Mouse (Mus musculus) heart, postnatal 10 days (tissue): Measurements from ENCODE around the gene Olfr372. TPM values are rescaled to one million over a fixed set of nuclear protein-coding genes. Genes with fewer than 3 reads are reported as not detected.
"Not testable (repeated sequence)": the region's sequence is repeated elsewhere in the genome, so short reads cannot be mapped to it uniquely, and the experiment has no call there.

Experiments
- DNase-seq, 2 experiments: peaks; one replicate each; pipeline ENCODE4 v3.0.0; 2021
- intact Hi-C: fragments of 180-260 bp; cut with DNase I; formaldehyde crosslinking; loops from one replicate; pipeline ENCODE4 v1.15.1; 2025
- total RNA-seq, 2 experiments: library from RNA; stranded (reverse); gene quantifications; 2 replicates each; pipeline ENCODE4 v1.2.3; 2021

Olfr372 gene
- total RNA-seq = not detected

DNA sequence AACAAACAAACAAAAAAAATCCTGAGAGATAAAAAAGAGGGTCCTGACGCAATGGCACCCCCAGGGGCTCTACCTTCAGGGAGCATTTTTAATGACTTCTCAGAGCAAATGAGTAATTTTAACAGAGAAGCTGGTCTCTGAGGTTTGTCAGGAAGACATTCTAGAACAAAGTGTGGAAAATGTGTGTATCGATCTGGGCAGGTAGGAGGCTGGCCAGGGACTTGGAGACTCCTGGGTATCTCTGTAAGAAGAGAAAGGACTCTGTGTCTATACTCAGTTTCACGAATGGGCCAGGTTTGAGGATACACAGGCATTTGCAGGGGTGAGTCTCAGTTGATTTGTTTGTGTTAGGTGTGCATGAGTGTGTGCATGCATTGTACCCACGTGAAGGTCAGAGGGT, at the start of gene Olfr372:
Gene Olfr372 (plus strand): TSS at position 301 of the 400 bp plus-strand sequence.
- intact Hi-C loops, DNase-seq: not testable (repeated sequence)

DNA sequence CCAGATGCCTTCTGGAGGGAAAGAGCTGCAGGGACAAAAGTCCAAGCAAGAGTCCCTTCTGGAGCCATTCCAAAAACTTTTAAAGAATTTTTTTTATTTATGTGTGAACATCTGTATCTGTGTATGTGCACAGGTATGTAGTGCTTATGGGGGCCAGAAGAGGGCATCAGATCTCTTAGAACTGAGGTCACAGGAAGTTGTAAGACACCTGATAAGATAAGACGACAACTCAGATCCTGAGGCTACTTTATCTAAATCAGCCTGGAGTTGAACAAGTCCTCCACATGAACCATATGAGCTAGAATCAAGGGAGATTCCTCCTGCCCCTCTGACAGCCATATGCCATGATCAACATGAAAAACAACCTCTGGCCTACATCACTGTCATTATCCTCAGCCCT, 41.6 kb upstream of the Olfr372 start:
- DNase-seq = no peak
- intact Hi-C loops = no loop called here

DNA sequence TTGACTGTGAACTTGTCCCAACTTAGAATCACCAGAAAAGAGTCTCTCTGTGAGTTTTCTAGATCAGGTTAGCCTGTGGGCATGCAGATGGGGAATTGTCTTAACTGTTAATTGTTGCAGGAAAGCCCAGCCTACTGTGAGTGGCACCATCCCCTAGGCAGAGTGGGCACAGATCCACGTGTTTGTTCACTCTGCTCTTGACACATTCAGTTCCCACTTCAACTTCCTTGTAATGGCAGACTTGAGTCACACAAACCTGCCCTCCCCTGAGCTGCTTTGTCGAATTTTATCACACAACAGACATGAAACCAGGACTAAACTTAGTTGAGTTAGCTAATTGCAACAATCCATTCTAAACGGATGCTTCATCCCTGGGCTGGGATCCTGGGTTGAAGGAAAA, 40.8 kb upstream of the Olfr372 start:
- DNase-seq = no peak
- intact Hi-C loops = no loop called here

DNA sequence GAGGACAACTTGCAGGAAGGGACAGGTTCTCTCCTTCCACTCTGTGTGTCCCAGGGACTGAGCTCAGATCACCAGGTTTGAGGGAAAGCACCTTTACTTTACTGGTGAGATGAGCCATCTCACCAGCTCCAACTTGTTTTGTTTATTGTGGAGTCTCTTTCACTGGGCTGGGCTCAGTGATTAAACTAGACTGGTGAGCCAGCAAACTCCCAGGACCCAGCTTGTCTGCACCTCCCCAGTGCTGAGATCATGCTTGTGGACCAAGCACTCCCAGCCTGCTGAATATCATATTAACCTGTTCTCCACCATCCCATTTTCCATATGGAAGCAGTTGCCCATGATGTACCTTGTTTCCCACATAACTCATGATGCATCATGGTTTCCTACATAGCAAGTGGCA, 38.1 kb upstream of the Olfr372 start:
- intact Hi-C loops = loop anchor here (2.0 kb wide), 1 partner anchor 96 kb away; no protein-coding TSS in a partner anchor
- DNase-seq = no peak

DNA sequence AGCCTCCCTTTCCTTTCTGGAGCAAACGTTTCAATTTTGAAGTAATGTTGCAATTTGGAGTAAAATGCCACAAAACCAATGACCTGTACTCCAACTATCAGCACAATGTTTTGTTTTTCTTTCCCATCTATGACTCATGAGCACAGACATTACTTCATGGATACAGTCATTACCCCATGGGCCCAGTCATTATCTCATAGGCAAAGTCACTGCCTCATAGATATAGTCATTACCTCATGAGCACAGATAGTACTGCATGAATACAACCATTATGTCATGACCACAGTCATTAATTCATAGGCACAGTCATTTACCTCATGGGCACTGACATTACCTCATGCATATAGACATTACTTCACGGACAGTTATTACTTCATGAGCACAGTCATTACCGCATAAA, 35.1 kb upstream of the Olfr372 start:
- intact Hi-C loops = no loop called here
- DNase-seq = no peak

DNA sequence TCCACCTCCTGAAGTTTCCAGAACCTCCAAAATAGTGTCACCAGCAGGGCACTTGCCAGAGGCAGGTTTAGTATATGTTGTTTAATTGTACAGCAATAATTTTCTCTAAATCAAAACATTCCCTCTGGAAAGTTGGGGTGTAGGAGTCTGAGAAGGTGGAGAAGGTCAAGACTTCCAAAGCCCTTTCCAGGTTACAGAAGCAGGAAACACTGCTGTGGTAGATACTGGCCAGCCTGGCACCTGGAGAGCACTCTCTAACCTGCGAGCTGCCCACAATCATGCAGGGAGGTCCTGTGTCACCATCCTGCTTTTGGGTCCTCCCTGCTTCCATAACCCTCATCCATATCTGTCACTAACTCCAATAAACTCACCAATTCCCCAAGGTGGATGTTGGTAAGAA, 34.3 kb upstream of the Olfr372 start:
- intact Hi-C loops = no loop called here
- DNase-seq = no peak

DNA sequence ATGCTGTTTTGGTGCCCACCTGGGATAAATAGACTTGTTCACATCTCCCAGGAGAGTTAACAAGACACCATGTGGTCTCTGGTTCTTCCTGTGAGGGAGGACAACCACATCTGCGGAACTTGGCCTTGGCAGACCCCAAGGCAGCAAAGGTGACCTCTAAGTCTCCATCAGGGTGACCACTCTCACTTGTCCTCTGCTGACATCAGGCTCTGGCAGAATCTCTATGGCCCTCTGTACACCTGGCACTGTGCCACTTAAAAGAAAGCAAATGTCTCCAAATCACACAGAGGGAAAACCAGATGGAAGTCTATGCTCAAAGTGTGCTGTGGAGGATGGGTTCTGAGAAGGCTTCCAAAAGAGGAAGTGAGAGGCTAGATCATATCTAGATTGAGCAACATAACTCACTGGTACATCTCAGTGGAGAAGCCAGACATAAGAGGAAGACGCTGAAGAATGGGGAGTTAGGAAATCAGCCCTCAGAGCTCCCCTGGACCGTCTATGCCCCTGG, 32.8 kb upstream of the Olfr372 start:
- intact Hi-C loops = no loop called here
- peak; percentile 24 to 32 for DNase-seq

DNA sequence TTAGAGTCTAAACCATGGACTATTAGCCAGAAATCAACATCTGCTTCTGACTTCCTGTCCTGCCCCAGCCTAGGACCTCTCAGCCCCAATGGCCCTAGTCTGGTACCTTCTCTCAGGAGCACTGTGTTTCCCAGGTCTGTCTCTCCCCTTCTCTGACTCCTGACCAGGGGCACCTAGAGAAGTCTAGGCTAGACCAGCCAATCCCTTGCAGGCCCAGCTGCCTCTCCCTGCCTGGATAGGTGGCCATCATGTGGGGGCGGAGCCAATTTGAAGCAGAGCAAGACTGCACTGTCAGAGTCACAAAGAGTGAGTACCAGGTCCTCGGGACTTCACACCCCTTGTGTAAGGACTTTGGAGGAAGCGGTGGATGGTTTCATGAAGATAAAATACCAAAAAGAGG, 31.5 kb upstream of the Olfr372 start, which contains the start of gene Cyp4f18:
Gene Cyp4f18 (minus strand): TSS at position 154 of the 400 bp plus-strand sequence.
- intact Hi-C loops = no loop called here
- no peak for DNase-seq

DNA sequence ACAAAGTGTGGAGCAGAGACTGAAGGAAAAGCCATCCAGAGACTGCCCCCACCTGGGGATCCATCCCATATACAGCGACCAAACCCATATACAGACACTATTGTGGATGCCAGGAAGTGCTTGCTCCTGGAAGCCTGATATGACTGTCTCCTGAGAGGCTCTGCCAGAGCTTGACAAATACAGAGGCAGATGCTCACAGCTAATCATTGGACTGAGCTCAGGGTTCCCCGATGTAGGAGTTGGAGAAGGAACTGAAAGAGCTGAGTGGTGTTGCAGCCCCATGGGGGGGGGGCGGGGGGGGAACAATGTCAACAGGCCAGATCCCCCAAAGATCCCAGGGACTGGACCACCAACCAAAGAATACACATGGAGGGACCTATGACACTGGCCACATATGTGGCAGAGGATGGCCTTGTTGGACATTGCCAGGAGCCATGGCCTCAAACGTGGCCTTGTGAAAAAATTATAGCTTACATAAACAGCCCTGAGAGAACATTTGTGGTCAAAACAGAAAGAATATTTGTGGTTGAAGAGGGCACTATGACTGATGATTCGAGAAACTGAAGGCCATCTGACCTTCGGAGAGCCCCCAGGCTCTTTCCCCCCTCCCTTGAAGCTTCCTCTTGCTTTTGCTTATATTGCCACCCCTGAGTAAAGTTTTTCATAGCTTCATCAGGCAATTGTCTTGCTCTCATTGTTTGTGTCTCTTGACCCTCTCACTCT, 27.4 kb upstream of the Olfr372 start:
- DNase-seq = not testable (repeated sequence)

DNA sequence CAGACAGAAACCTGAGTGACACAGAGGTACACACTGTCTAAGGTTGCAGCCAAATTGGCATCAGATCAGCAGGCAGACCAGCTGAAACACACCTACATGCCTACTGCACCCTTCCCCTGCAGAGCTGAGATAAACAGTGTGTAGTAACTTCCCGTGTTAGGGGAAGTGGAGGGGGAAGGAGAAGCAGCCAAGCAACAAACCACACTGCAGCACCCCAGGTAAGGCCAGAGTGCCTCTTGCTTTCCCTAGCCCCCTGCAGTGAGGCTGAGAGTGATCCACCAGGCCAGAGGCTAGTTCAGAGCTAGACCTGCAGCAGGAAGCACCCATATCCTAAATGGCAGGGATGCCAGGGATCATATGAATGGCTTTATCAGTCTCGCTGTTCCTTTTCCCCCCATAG, 23.7 kb upstream of the Olfr372 start:
- intact Hi-C loops, DNase-seq: not testable (repeated sequence)

More for the DNA sequence above, 27.4 kb upstream of the Olfr372 start:
- intact Hi-C loops = loop anchor here (2.0 kb wide), 1 partner anchor 81 kb away; no protein-coding TSS in a partner anchor

DNA sequence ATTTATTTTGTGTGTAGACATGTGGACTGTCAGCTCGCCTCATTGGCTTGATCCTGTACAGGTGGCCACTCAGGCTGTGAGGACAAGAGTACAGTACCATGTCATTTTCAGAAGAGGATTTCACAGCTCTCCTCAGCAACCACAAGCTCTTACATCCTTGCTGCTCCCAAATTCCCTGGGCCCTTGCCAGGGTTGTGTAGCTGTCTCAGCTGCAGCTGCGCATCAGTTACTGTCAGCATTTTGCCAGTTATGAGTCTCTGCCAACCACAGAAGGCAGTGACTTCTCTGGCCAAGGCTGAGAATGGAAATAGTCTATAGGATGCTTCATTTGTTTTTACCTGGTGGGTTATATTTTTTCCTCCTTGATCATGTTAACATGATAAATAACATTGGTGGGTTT, 22.9 kb upstream of the Olfr372 start:
- intact Hi-C loops = no loop called here
- no peak for DNase-seq

DNA sequence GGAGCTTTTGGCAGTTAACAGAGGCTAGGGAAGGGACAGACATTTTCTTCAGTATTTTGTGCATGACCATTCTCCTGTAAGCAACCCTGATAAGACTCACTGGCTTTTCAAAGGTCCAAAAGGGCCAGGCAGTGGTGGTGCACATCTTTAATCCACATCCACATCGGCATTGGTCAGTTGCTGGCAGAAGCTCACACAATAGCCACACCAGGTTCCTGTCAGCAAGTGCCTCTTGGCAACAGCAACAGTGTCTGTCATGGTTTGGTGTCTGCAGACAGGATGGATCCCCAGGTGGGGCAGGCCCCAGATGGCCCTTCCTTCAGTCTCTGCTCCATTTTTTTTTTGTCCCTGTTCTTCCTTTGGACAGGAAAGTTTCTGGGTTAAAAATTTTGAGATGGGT, 22.0 kb upstream of the Olfr372 start:
- intact Hi-C loops = not testable (repeated sequence)

DNA sequence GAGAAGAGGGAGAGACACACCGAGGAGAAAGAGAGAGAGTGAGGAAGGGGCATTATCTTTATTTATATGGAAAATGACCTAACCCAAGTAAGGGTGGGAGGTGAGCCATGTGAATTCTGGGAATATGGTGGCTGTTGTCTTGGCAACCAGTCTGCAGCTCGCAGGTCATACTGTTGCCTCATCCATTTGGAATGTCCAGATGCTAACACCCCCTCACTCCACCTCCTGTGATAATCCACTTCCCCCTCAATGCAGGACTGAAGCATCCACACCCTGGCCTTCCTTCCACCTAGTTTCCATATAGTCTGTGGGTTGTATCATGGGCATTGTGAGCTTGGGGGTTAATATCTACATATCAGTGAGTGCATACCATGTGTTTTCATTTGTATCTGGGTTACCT, 21.2 kb upstream of the Olfr372 start:
- no peak for DNase-seq
- intact Hi-C loops = no loop called here

More for the DNA sequence above, 22.0 kb upstream of the Olfr372 start:
- DNase-seq = not testable (repeated sequence)

DNA sequence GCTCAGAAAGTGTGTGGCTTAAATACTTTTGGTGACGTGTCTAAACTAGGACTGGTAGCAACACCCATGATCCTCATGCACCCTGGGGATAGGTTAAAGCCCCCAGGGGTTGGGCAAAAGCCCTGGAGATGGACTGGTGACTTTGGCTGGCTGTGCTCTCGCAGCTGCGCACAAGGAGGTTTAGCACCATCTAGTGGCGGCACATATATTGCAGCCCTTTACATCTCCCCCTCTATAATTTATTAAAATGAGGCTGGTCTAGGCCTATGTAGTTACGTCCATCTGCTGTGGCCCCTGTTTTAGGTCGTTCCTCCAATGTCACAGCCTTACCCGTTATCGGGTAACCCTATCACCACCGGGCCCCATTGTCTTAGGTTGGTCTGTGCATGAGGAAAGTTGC, 16.1 kb upstream of the Olfr372 start:
- intact Hi-C loops = not testable (repeated sequence)
- peak in 1 of 2 experiments; percentile 55 for DNase-seq

DNA sequence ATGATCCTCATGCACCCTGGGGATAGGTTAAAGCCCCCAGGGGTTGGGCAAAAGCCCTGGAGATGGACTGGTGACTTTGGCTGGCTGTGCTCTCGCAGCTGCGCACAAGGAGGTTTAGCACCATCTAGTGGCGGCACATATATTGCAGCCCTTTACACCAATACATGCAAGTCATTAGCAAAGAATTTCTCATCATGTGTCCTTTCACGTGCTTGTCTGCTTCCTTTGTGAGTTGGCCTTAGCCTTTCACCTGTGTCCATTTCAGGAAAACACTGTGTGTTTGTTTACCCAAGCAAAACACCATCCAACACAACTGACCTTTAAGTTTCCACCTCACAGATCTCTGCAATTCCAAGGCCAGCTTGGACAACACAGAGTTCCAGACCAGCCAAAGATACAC, 8.1 kb upstream of the Olfr372 start:
- DNase-seq = peak; percentile 52 to 65
- intact Hi-C loops = not testable (repeated sequence)

DNA sequence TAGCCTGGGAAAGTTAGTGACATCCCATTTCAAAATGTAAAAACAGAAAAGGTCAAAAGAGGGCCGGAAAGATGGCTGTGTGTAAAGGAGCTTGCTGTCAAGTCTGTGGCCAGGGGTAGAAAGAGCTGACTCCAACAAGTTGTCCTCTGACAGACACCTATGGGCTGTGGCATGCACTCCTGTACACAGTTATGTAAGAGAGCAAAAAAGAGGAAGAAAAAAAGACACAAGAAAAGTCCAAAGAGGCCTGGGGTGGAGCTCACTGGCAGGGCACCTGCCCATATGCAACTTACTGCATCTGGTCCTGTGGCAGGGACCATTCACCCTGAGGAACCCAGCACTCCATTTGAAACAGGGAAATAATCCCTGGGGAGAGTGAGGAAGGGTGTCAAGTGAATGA, 1.5 kb downstream of the Olfr372 start:
- intact Hi-C loops = no loop called here
- DNase-seq = no peak

DNA sequence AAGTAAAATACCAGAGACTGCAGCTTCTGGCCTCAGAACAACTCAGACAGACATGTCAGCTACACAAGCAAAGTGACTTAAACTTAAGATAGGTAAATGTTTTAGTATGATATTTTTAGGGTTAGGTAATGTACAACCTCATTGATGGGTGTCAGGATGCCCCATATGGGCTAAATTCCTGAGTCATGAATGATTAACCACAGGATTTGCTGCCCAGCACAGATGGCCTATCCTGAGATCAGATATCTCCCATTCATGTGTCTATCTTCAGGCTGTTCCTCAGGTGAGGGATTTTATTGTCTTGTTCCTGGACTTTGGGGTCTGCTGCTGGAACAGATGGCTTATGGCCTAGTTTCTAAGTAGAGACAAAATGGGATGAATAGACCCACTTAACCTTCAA, 13.6 kb downstream of the Olfr372 start:
- intact Hi-C loops, DNase-seq: not testable (repeated sequence)

DNA sequence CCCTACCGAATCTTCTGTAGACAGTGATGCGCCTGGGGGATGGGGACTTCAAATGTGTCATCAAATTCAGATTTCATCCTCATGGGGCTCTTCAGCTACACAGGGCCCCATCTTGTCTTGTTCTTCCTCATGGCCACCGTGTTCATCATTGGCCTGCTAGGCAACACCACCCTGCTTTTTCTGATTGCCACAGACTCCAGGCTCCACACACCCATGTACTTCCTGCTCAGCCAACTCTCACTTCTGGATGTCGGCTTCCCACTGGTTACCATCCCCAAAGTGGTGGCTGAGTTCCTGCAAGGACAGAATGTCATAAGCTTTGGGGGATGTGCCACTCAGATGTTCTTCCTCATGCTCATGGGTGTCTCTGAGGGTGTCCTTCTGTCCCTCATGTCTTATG, 16.6 kb downstream of the Olfr372 start:
- DNase-seq, intact Hi-C loops: not testable (repeated sequence)

DNA sequence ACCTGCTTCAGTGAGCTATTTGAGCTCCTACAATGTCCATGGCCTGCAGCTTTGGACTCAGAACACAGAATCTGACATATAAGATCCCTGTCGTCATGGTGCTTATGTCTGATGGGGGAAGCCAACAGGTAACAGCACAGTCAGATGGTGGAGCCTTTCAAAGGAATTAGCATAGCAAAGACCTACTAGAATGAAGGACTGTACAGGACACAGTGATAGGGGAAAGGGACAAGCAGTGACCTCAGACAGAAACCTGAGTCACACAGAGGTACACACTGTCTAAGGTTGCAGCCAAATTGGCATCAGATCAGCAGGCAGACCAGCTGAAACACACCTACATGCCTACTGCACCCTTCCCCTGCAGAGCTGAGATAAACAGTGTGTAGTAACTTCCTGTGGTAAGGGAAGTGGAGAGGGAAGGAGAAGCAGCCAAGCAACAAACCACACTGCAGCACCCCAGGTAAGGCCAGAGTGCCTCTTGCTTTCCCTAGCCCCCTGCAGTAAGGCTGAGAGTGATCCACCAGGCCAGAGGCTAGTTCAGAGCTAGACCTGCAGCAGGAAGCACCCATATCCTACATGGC, 25.9 kb downstream of the Olfr372 start:
- DNase-seq, intact Hi-C loops: not testable (repeated sequence)

DNA sequence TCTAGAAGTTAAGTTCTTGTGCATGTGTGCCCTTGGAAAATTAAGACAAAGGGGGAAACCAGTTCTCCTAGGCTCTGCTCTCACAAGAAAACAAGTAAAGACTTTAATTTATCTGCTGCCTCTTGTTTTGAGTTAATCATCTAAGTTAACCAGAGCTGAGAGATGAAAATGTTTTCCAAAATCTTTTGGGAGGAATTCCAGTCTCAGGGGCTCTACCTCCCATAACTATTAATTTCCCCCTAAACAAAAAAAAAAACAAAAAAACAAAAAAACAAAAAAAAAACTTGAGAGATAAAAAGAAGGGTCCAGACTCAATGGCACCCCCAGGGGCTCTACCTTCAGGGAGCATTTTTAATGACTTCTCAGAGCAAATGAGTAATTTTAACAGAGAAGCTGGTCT, 41.9 kb downstream of the Olfr372 start, which contains the start of gene Olfr373:
Gene Olfr373 (plus strand): TSS at position 301 of the 400 bp plus-strand sequence.
- DNase-seq, intact Hi-C loops: not testable (repeated sequence)

DNA sequence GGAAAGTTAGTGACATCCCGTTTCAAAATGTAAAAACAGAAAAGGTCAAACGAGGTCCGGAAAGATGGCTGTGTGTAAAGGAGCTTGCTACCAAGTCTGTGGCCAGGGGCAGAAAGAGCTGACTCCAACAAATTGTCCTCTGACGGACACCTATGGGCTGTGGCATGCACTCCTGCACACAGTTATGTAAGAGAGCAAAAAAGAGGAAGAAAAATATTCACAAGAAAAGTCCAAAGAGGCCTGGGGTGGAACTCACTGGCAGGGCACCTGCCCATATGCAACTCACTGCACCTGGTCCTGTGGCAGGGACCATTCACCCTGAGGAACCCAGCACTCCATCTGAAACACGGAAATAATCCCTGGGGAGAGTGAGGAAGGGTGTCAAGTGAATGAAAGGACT, 43.7 kb downstream of the Olfr372 start:
- DNase-seq = no peak
- intact Hi-C loops = no loop called here

DNA sequence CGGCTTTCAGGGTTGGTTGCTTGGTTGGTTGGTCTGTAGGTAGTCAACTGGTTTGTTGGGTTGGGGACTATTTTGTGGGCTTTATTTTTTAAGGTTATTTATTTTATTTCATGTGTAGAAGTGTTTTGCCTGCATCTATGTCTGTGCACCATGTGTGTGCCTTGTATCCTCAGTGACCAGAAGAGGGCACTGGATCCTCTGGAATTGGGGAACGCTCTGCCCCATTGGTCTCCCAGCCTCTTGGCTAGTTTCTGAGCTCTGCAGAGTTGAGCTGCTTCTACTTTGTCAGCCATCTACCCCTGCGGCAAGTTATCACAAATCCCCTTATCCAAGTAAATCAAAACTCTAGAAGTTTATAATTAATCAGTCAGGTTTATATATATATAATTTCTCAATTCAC, 46.6 kb downstream of the Olfr372 start:
- intact Hi-C loops = not testable (repeated sequence)

More for the DNA sequence above, 46.6 kb downstream of the Olfr372 start:
- DNase-seq = not testable (repeated sequence)
